Mouse (Mus musculus): ENCODE measurements around the gene Zswim1. TPM values are rescaled to one million over a fixed set of nuclear protein-coding genes. Genes with fewer than 3 reads are reported as not detected.
"Not testable (repeated sequence)": the region's sequence is repeated elsewhere in the genome, so short reads cannot be mapped to it uniquely, and the experiment has no call there.

The Zswim1 gene
- total RNA-seq, 2 experiments from 2014 or later: 5.6 to 5.8 TPM

- no peak for DNase-seq (ENCODE audit: low spot score)
These were observed 29.9 kb upstream of the Zswim1 start for GRCm38 (mm10) chr2:164792400-164793190.

DNA sequence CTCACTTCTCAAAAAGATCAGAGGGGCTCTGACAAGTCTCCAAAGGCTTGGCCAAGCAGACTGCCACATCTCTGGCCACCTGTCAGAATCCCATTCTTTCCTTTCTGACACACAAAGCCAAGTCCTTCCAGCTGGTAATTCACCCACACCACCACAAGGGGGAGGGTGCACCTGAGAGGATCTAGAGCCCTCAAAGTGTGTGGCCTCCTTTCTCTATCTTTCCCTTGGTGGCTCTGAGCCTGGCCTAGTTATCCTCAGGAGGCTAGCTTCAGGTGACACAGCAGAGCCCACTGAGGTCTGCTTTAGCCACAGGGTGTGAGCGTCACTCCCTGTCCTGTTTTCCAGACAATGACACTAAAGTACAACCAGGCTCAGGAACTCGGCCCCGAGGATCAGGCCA lies 29.2 kb upstream of the Zswim1 start:
- no peak for DNase-seq (ENCODE audit: low spot score)

- DNase-seq (ENCODE audit: low spot score): no peak
These were observed 28.7 kb upstream of the Zswim1 start for GRCm38 (mm10) chr2:164793772-164794171.

DNA sequence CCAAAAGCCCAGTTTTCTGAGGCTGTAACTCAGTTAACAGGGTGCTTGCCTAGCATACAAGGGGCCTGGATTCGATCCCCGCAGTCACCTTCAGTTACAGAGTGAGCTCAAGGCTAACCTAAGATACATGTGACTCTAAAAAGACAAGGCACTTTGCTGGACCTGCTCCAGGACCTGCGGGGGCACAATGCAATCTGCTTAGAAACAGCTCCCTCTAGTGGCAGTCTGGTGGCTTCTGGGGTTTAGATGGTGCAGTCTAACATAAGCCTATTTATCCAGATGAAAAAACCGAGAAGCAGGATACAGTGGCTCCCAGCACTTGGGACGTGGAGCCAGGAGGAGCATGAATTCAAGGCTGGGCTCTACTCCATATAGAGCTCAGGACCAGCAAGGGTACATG lies 28.2 kb upstream of the Zswim1 start:
- DNase-seq (ENCODE audit: low spot score): peak; percentile 90

DNA sequence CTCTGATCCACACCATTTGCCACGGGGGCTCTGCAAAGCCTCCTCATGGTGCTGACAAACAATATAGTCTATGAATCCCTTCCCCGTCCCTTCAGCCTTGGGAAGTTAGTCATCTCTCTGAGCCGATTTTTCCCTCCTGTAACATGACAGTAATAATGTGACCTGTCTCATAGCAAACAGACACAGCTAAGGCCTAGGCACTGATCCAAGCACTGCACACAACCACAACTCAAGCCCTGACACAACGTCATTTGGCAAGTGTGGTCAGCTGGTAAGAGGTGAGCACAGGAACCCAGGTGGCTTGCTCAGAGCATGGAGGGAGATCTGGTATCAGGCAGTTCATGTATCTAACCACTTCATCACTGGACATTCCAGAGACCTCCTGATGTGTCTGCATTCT lies 26.6 kb upstream of the Zswim1 start:
- no peak for DNase-seq (ENCODE audit: low spot score)

- not testable (repeated sequence) for DNase-seq (ENCODE audit: low spot score)
These were observed 23.9 kb upstream of the Zswim1 start for GRCm38 (mm10) chr2:164798554-164798953.

- DNase-seq (ENCODE audit: low spot score): no peak
These were observed 22.1 kb upstream of the Zswim1 start for GRCm38 (mm10) chr2:164800252-164801004.

DNA sequence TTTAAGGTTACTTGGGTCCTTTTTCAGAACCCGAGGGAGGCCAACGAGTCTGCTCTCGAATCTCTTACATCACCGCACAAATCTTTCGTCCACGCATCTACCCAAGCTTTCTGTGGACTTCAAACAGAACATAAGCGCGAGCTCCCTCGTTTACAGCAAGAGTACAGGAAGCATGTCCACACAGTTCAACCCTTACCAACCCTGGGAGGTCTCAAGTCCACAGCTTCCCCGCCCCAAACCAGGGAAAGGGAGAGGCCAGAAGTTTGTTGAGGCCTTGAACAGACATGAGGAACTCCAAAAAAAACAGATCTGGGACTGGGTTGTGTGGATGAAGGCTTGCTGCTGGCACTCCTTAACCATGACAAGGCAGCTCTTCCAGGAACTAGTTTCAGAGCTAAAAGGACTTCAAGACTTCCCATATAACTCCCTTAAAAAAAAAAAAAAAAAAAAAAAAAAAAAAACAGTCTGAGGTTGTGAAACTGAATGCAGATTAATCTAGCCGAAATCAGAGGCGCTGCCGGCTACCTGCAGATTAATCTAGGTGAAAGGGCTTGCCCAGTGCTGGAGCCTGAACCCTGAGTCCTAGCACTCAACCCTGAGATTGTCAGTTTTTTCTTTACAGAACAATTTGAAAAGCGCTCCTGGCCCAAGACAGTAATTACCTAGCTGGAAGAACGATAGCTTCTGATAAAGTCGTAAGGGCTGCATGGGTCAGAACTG lies 19.1 kb upstream of the Zswim1 start:
- no peak for DNase-seq (ENCODE audit: low spot score)

- no peak for DNase-seq (ENCODE audit: low spot score)
These were observed 18.6 kb upstream of the Zswim1 start for GRCm38 (mm10) chr2:164803921-164804313.

DNA sequence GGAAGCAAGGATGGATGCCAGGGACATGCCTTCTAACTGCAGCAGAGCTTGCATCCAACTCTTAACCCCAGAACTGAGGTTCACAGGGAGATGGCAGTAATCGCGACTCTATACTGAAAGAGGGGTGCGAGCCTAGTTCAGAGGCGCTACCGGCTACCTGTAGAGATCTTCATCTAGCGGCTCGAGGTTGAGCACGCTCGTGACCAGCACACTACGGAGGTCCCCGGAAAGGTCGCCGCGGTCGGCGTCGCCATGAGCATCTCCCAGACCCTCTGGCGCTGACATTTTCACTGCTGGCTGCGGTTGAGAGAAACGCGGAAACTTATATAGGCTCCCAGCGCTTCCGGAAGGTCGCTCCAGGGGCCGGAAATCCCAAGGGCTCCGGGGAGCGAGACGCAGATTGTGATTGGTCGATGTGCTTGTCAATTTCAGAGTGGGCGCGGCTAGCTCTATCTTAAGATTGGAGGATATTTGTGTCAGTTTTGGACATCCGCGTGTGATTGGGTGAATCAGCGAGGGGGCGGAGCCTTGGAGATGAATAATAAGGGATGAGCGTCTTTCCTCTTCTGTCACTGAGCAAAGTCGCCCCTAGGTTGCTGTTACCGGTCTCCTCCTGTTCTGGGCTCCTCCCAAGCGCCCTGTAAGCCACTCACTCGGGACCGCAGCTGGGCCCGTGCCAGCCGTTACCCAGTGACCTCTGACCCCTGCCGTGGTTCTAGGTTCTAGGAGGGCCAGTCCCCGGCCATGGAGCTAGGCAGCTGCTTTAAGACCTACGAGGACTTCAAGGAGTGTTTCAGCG lies 17.8 kb upstream of the Zswim1 start, which contains the start of the genes Acot8 and Zswim3:
TSS of gene Acot8 (minus strand) at position 350 of the 799 bp plus-strand sequence.
TSS of gene Zswim3 (plus strand) at position 566 of the 799 bp plus-strand sequence.
- peak; percentile 99 for DNase-seq (ENCODE audit: low spot score)

GRCm38 (mm10) chr2:164805332-164805718 lies 17.2 kb upstream of the Zswim1 start:
- DNase-seq (ENCODE audit: low spot score): no peak

GRCm38 (mm10) chr2:164806614-164807013 lies 15.9 kb upstream of the Zswim1 start:
- no peak for DNase-seq (ENCODE audit: low spot score)

- no peak for DNase-seq (ENCODE audit: low spot score)
These were observed 8.9 kb upstream of the Zswim1 start for GRCm38 (mm10) chr2:164813557-164813956.

DNA sequence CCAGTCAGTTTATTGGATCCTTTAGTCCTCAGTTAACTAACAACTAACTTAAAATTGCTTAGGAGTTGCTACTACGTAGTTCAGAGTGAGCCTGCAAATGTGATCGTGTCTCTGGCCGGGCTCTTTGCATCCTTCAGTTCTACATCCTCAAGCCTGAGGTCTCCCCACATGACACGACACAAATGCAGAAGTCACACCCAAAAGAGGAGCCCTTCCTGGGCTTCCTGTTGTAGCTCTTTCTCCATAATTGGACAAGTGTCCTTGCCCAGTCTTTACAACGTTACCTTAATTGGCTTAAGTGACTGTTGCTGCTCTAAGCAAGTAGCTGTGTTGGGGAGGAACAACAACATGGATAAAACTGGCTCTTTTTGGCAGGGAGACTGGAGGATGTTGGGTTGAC lies 7.1 kb upstream of the Zswim1 start:
- DNase-seq (ENCODE audit: low spot score): no peak

- DNase-seq (ENCODE audit: low spot score): no peak
These were observed 6.7 kb upstream of the Zswim1 start for GRCm38 (mm10) chr2:164815821-164816220.

- DNase-seq (ENCODE audit: low spot score): no peak
These were observed 5.3 kb upstream of the Zswim1 start for GRCm38 (mm10) chr2:164817206-164817605.

- DNase-seq (ENCODE audit: low spot score): no peak
These were observed 4.8 kb upstream of the Zswim1 start for GRCm38 (mm10) chr2:164817703-164818102.

GRCm38 (mm10) chr2:164821060-164821459 lies 1.4 kb upstream of the Zswim1 start:
- no peak for DNase-seq (ENCODE audit: low spot score)

GRCm38 (mm10) chr2:164823181-164823585 lies 697 bp downstream of the Zswim1 start:
- DNase-seq (ENCODE audit: low spot score): no peak

- no peak for DNase-seq (ENCODE audit: low spot score)
These were observed 1.5 kb downstream of the Zswim1 start for GRCm38 (mm10) chr2:164823969-164824368.

GRCm38 (mm10) chr2:164825521-164825920 lies 3.0 kb downstream of the Zswim1 start:
- no peak for DNase-seq (ENCODE audit: low spot score)

Data from gastrocnemius, adult 18-20 months (tissue).